Mouse (Mus musculus): Measurements from ENCODE around the gene Spry2.

Spry2 gene

DNA sequence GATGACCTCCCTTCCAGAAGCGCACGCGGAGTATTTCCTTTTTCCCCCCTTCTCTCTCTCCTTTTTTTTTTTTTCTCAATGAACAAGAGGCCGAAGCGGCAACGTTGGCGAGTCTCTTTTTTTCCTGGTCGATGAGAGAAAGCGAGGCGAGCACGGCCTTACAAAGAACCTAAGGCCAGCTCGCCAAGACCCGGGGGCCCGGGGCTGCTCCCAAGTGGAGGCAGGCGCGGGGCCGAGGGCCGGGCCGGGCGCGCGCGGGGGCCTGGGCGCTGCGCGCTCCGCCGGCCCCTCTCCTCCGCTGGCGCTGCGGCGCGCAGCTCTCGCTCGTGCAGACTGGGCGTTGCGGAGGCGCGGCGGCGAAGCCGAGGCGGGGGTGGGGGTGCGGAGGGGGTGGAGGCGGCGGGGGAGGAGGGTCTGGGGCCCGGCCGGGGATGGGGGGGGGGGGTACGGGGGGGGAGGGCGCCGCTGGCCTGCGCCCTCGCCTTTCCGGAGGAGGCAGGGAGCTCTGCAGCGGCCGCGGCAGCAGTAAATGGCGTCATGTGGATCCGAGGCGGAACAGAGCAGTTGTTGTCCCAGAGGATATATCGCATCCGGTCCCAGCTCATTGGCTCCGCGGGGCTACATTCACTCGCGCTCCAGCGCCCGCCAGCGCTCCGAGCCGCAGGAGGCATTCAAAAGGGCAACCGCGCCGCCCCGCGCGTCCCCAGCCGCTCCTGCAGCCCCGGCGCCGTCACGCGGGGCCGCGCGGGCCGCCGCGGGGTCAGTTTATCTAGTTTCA is at the start of gene Spry2:
Spry2 (minus strand) TSS at position 29 of the 778 bp plus-strand sequence.
- DNase-seq (ENCODE audit: low spot score in 2 of 2) = peak; percentile 64 to 72

DNA sequence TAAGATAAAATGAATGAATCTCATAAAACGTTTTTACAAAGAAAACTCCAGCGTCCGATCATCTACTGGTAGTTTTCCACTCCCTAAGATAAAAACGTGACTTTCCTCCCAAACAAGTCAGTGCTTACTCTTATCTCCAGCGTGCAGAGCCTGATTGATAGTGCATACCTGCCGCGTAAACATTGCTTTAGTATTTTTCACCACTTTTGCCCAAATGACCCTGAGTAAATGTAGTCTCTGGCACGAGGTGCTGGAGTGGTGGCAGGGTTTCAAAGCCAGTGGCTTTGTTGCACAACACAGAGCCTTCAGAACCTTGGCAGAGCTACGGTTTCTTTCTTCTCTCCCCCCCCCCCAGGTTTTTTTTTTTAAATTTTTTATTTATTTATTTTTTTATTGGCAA is 44.7 kb upstream of the Spry2 start:
- DNase-seq (ENCODE audit: low spot score in 2 of 2) = no peak

- no peak for DNase-seq (ENCODE audit: low spot score in 2 of 2)
Measured at GRCm38 (mm10) chr14:105926726-105927125, 30.1 kb upstream of the Spry2 start.

DNA sequence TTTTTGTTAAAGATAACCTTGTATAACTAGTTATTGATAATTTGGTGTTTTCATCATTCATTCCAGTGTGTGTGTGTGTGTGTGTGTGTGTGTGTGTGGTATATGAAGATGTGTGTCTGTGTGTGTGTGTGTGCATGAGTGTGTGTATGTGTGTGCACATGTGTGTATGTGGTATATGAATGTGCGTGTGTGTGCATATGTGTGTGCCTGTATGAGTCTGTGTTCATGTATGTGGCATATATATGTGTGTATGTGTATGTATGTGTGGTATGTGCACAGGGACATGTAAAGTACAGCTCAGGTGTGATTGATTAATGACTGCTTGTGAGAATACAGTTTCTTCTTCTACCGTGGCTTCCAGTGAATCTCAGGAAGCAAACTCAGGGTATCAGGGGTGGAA is 28.7 kb upstream of the Spry2 start:
- DNase-seq (ENCODE audit: low spot score in 2 of 2) = no peak

DNA sequence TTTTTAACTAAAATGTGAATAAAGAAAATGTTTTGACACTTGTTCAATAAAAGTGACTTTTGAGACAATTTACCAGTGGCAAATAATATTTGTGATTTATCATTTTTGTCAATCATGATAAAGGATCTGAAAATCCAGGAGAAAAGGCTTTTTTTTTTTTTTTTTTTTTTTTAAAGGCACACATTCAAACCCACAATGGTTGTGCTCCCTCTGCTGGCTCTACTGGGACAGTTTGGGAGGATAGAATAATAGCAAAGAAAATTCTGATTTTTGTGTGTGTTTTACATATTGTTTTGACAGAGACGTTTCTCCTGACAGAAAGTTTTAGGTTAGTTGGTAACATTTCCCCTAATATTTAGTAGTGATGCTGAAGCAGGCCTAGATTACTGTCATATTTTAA is 28.1 kb upstream of the Spry2 start:
- DNase-seq (ENCODE audit: low spot score in 2 of 2) = no peak

DNA sequence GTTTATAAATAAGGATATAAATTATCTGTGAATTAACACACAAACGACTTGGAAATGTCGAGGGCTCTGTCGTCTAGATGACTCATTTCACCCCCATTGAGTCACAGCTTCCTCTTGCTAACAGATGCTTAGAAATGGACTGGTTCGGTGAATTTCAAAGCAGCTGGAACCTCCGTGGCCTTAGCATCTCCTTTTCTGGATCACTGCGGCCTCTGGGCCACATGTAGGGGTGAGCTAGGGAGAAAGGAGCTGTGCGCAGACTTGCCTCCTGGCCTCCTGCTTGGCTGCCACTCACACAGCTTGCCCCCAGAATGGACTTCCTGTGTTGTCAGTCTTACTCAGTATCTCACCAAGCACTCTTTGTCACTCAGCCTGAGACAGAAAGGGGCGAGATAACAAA is 26.3 kb upstream of the Spry2 start:
- DNase-seq (ENCODE audit: low spot score in 2 of 2) = no peak

DNA sequence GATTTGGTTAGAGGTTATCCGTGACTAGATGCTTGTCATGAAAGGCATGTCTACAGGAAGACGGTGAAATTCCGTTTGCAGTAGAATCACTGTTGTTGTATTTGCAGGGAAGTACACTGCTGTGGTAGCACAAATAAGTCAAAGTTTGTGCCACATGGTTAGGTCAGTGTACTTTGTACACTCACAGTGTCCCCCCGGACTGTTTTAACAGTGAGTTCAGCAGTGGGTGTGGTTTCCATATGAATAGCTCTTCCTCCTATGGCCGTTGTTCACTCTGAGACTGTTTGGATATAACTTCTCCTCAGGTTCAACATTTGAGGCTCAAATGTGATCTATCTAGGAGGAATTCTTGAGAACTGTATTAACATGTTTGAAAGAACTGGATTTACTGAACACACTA is 25.8 kb upstream of the Spry2 start:
- no peak for DNase-seq (ENCODE audit: low spot score in 2 of 2)

DNA sequence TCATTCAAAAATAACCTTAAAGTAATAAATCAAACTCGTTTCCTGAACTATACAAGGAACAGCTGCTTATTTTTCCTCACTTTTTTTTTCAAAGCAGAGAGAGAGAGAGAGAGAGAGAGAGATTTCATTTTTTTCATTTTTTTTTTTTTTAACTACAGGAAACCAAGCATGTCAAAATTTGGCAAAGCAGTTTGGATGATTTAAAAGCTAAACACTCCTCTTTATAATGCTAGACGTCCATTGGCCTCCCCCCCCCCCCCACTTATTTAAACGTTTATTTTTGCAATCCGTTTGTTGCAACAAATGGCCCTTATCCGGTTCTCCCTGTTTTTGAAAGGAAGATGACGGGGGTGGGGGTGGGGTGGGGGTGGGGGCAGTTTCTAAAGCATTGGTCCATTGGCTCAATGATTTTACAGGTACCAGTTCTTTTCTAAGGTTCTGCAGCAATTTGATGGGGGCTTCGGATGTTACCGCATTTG is 24.6 kb upstream of the Spry2 start:
- no peak for DNase-seq (ENCODE audit: low spot score in 2 of 2)

GRCm38 (mm10) chr14:105920395-105921216 is 24.0 kb upstream of the Spry2 start:
- DNase-seq (ENCODE audit: low spot score in 2 of 2) = no peak

DNA sequence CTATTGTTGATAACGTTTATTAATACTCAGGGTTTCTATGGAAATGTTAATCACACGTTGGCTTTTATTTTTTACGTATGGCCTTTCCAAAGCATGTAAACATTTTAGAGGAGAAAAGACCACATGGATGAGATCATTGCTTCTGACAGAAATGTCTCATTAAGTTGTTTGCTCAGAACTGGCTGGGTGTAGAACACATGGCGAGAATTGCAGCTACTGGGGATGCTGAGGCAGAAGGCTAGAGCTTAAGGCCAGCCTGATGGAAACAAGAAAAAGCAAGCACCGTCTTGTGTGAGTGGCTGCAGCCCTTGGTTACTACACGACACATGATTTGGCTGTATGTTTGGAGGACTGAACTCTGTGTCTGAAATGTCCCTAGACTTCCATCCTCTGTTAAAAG is 10.6 kb upstream of the Spry2 start:
- no peak for DNase-seq (ENCODE audit: low spot score in 2 of 2)

GRCm38 (mm10) chr14:105905935-105906334 is 9.3 kb upstream of the Spry2 start:
- no peak for DNase-seq (ENCODE audit: low spot score in 2 of 2)

DNA sequence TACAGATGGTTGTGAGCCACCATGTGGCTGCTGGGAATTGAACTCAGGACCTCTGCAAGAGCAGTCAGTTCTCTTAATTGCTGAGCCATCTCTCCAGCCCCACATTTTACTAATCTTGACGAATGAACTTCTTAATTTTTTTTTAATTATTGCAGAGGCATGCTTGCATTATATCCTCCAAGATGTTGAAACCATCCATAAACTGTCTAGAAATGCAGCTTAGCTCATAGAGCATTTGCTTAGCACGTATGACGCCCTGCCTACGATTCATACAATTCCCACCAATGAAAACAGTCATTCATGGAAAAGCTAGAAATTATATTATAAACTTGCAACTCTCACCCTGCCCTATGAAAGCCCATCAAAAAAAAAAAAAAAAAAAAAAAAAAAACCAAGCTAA is 8.9 kb upstream of the Spry2 start:
- no peak for DNase-seq (ENCODE audit: low spot score in 2 of 2)

DNA sequence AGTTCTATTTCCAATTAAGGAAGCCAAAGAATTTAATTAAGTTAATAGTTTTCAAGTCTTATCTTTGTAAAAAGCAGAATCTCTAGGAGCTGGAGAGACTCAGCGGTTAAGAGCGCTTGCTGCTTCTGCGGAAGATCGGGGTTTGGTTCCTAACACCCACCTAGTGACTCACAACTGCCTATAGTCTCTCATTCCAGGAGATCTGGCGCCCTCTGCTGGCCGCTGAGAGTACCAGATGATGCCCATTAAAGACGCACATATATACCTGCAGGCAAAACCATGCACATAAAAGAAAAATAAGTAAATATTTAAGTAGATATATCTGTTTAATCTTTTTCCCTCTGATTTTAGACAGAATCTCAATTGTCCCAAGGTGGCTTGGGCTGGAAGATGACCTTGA is 6.2 kb upstream of the Spry2 start:
- DNase-seq (ENCODE audit: low spot score in 2 of 2) = peak; percentile 19 to 72

GRCm38 (mm10) chr14:105900841-105901240 is 4.2 kb upstream of the Spry2 start:
- DNase-seq (ENCODE audit: low spot score in 2 of 2) = no peak

DNA sequence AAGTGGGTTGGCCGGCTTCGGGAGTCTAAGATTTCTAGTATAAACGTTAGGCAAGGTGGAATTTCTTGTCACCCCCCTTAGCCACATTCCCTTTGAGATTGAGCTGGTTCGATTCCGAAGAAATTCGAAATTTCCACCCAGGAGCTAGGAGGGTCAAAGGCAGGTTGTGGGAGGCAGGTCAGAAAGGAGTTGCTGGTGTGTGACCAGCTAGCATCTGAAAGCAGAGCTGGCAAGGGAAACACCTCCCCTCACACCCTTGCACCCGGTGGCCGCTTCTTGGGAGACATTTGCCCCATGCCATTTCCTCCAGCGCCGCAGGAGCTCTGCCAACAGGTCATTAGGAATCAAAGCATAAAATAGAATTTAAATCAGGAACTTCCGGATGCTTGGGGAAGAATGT is 2.5 kb upstream of the Spry2 start:
- DNase-seq (ENCODE audit: low spot score in 2 of 2) = peak in 1 of 2 experiments; percentile 8

GRCm38 (mm10) chr14:105898266-105899111 is 1.9 kb upstream of the Spry2 start:
- peak; percentile 49 to 75 for DNase-seq (ENCODE audit: low spot score in 2 of 2)

GRCm38 (mm10) chr14:105897569-105898101 is 1.0 kb upstream of the Spry2 start:
- DNase-seq (ENCODE audit: low spot score in 2 of 2) = peak in 1 of 2 experiments; percentile 10

GRCm38 (mm10) chr14:105895961-105896651 is 513 bp downstream of the Spry2 start:
- peak; percentile 25 for DNase-seq (ENCODE audit: low spot score in 2 of 2)

DNA sequence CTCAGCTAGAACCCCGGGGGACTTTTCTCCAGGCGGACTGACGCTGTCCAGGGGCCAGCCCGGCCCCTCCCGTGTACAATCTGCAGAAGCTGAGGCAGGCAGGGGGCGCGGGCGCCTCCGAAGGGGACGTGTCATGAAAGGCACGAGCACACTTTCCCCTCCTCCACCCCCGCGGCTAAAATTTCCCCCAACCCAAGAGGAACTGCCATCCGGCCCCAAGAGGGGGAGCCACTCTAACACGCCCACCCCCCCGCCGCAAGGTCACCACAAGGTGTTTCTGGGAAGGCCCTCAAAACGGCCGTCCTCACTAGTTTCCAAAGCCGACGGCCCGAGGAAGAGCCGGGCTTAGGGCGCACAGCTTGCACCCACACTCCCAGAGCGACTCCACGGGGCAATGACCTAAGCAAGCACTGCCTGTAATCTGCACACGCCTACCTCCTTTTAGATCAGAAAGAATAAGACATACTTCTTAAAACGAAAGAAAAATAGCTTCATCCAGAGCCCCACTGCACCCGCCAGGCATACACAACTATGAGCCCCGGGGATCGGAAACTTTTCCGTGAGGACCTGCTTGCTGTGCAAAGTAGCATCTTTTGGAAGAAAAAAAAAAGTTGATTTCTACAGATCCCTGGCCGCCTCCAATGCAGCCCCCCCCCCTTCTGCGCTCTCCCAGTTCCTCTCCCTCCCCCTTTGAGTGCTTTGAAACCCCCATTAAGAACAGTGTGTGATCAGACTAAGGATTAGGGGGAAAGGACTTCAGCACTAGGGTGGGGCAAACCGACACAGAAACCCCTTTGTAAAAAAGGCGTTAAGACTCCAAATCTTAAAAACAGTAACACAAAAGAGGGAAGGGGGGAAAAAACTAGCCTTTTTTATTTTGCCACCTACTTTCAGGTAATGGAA is 1.4 kb downstream of the Spry2 start:
- peak; percentile 26 to 40 for DNase-seq (ENCODE audit: low spot score in 2 of 2)

- no peak for DNase-seq (ENCODE audit: low spot score in 2 of 2)
Measured at GRCm38 (mm10) chr14:105893623-105893995, 3.0 kb downstream of the Spry2 start.
